Mouse (Mus musculus): Measurements from ENCODE around the gene Shisa5. TPM values are rescaled to one million over a fixed set of nuclear protein-coding genes. Genes with fewer than 3 reads are reported as not detected.

Shisa5 gene
- total and polyA plus RNA-seq, 3 experiments = 41.0 to 71.7 TPM; not detected in 1

GRCm38 (mm10) chr9:109105648-109106047, 67.3 kb downstream of the Shisa5 start:
- Histone ChIP-seq H3K36me3 (ENCODE audit: control insufficient read depth in 1 of 2, insufficient read depth in 2 of 2, low read length in 2 of 2) (no peaks in the 10 kb centered on the region), H3K9me3 (replicated peaks; ENCODE audit: insufficient read depth, low read length) (no peaks in the 10 kb centered on the region)

GRCm38 (mm10) chr9:109107341-109107740, 69.0 kb downstream of the Shisa5 start:
- TF ChIP-seq GABPA (IDR thresholded peaks at IDR 0.05; ENCODE audit: low read depth, low read length) (no peak), RCOR1 (IDR thresholded peaks at IDR 0.05; ENCODE audit: low read depth, low read length) (no peak), MAFK (IDR thresholded peaks at IDR 0.05; ENCODE audit: borderline replicate concordance, low read depth, low read length) (no peak), ELF1 (IDR thresholded peaks at IDR 0.05; ENCODE audit: low read depth, low read length) (no peak), SIN3A (IDR thresholded peaks at IDR 0.05; ENCODE audit: low read length) (no peak), ZNF384 (IDR thresholded peaks at IDR 0.05; ENCODE audit: low read depth, low read length) (no peak), NELFE (IDR thresholded peaks at IDR 0.05; ENCODE audit: low read depth, low read length) (no peak), NRF1 (IDR thresholded peaks at IDR 0.05; ENCODE audit: insufficient read depth, low read depth, low read length, poor library complexity, severe bottlenecking) (no peak), MAZ (IDR thresholded peaks at IDR 0.05; ENCODE audit: low read depth, low read length) (no peak)
- Histone ChIP-seq H3K9me3 (replicated peaks; ENCODE audit: insufficient read depth, low read length) (no peaks in the 10 kb centered on the region), H3K79me2 (ENCODE audit: control insufficient read depth, insufficient read depth, low read length, poor library complexity) (no peaks in the 10 kb centered on the region), H3K27me3 (ENCODE audit: control insufficient read depth in 1 of 2, insufficient read depth in 2 of 2, low read length in 2 of 2) (no peaks in the 10 kb centered on the region), H3K27ac (ENCODE audit: control insufficient read depth, low read depth, low read length) (no peak overlapping the region), H3K4me1 (ENCODE audit: control insufficient read depth in 1 of 2, insufficient read depth in 2 of 2, low read length in 2 of 2) (no peaks in the 10 kb centered on the region), H3K36me3 (ENCODE audit: control insufficient read depth in 1 of 2, insufficient read depth in 2 of 2, low read length in 2 of 2) (no peaks in the 10 kb centered on the region), H3K4me3 (ENCODE audit: control insufficient read depth in 1 of 2, insufficient read depth in 1 of 2, low read depth in 2 of 2, low read length in 2 of 2) (no peak overlapping the region), H3K9ac (ENCODE audit: control insufficient read depth, low read depth, low read length, poor library complexity, severe bottlenecking) (no peak overlapping the region)
- DNase-seq (ENCODE audit: low read depth, low spot score) = no peak

More at GRCm38 (mm10) chr9:109105648-109106047, 67.3 kb downstream of the Shisa5 start:
- Histone ChIP-seq H3K27me3 (ENCODE audit: control insufficient read depth in 1 of 2, insufficient read depth in 2 of 2, low read length in 2 of 2) (no peaks in the 10 kb centered on the region), H3K4me3 (ENCODE audit: control insufficient read depth in 1 of 2, insufficient read depth in 1 of 2, low read depth in 2 of 2, low read length in 2 of 2) (no peak overlapping the region), H3K79me2 (ENCODE audit: control insufficient read depth, insufficient read depth, low read length, poor library complexity) (no peaks in the 10 kb centered on the region), H3K9ac (ENCODE audit: control insufficient read depth, low read depth, low read length, poor library complexity, severe bottlenecking) (no peak overlapping the region), H3K4me1 (ENCODE audit: control insufficient read depth in 1 of 2, insufficient read depth in 2 of 2, low read length in 2 of 2) (no peaks in the 10 kb centered on the region), H3K27ac (ENCODE audit: control insufficient read depth, low read depth, low read length) (no peak overlapping the region)
- TF ChIP-seq POLR2AphosphoS2 (IDR thresholded peaks at IDR 0.05; ENCODE audit: low read length) (no peak), MAX (IDR thresholded peaks at IDR 0.05; ENCODE audit: low read length) (no peak), MYB (IDR thresholded peaks at IDR 0.05; ENCODE audit: low read depth, low read length) (no peak), RCOR1 (IDR thresholded peaks at IDR 0.05; ENCODE audit: low read depth, low read length) (no peak), GABPA (IDR thresholded peaks at IDR 0.05; ENCODE audit: low read depth, low read length) (no peak), JUND (IDR thresholded peaks at IDR 0.05; ENCODE audit: low read depth, low read length) (no peak), POLR2AphosphoS5 (IDR thresholded peaks at IDR 0.05; ENCODE audit: borderline replicate concordance, low read depth, low read length) (no peak), RAD21 (IDR thresholded peaks at IDR 0.05; ENCODE audit: low read depth, low read length) (no peak), SIN3A (IDR thresholded peaks at IDR 0.05; ENCODE audit: low read length) (no peak), NRF1 (IDR thresholded peaks at IDR 0.05; ENCODE audit: insufficient read depth, low read depth, low read length, poor library complexity, severe bottlenecking) (no peak), E2F4 (IDR thresholded peaks at IDR 0.05; ENCODE audit: borderline replicate concordance, low read depth, low read length) (no peak), USF2 (IDR thresholded peaks at IDR 0.05; ENCODE audit: borderline replicate concordance in 1 of 2, insufficient read depth in 1 of 2, low read depth in 1 of 2, low read length in 2 of 2) (no peak), CHD2 (IDR thresholded peaks at IDR 0.05; ENCODE audit: low read length) (no peak), ETS1 (IDR thresholded peaks at IDR 0.05; ENCODE audit: low read depth, low read length) (no peak), HCFC1 (IDR thresholded peaks at IDR 0.05; ENCODE audit: low read depth, low read length) (no peak)
- DNase-seq (ENCODE audit: low read depth, low spot score) = no peak

Other genes with a start within 250 kb of the Shisa5 start
- 3.9 and 6.6 TPM in 2 replicates for gene Nckipsd, start 230.2 kb upstream of the Shisa5 start, total RNA-seq (2012; rRNA removed)
- 10 to 100 TPM in 1 of 2 experiments, not detected in 1; 10.3 TPM for gene Nckipsd, start 230.2 kb upstream of the Shisa5 start, polyA plus RNA-seq (2012; ENCODE audit: insufficient read depth in 1 of 2, insufficient read length in 2 of 2, low read depth in 1 of 2, low replicate concordance in 2 of 2, missing spikeins in 1 of 2)
- 0.12 TPM in 1 of 2 replicates, not detected in the other for gene Celsr3, start 212.2 kb upstream of the Shisa5 start, total RNA-seq (2012; rRNA removed)
- gene Celsr3, start 212.2 kb upstream of the Shisa5 start, polyA plus RNA-seq (2012; ENCODE audit: insufficient read depth in 1 of 2, insufficient read length in 2 of 2, low read depth in 1 of 2, low replicate concordance in 2 of 2, missing spikeins in 1 of 2) = under 1 TPM in 1 of 2 experiments, not detected in 1; 0.03 TPM
- gene Slc26a6, start 185.3 kb upstream of the Shisa5 start, total RNA-seq (2012; rRNA removed) = 8.0 and 8.7 TPM in 2 replicates
- gene Slc26a6, start 185.3 kb upstream of the Shisa5 start, polyA plus RNA-seq (2012; ENCODE audit: insufficient read depth in 1 of 2, insufficient read length in 2 of 2, low read depth in 1 of 2, low replicate concordance in 2 of 2, missing spikeins in 1 of 2) = 10 to 100 TPM in 1 of 2 experiments, not detected in 1; 13.2 TPM
- gene Tmem89, start 123.9 kb upstream of the Shisa5 start, total RNA-seq (2012; rRNA removed) = not detected in 2 replicates
- gene Tmem89, start 123.9 kb upstream of the Shisa5 start, polyA plus RNA-seq (2012; ENCODE audit: insufficient read depth in 1 of 2, insufficient read length in 2 of 2, low read depth in 1 of 2, low replicate concordance in 2 of 2, missing spikeins in 1 of 2) = not detected
- gene Uqcrc1, start 101.9 kb upstream of the Shisa5 start, total RNA-seq (2012; rRNA removed) = 427 and 428 TPM in 2 replicates
- gene Uqcrc1, start 101.9 kb upstream of the Shisa5 start, polyA plus RNA-seq (2012; ENCODE audit: insufficient read depth in 1 of 2, insufficient read length in 2 of 2, low read depth in 1 of 2, low replicate concordance in 2 of 2, missing spikeins in 1 of 2) = 100 to 1,000 TPM in 1 of 2 experiments, not detected in 1; 494 TPM
- 0.78 and 1.2 TPM in 2 replicates for gene Col7a1, start 85.0 kb upstream of the Shisa5 start, total RNA-seq (2012; rRNA removed)
- 1 to 10 TPM in 1 of 2 experiments, not detected in 1; 2.6 TPM for gene Col7a1, start 85.0 kb upstream of the Shisa5 start, polyA plus RNA-seq (2012; ENCODE audit: insufficient read depth in 1 of 2, insufficient read length in 2 of 2, low read depth in 1 of 2, low replicate concordance in 2 of 2, missing spikeins in 1 of 2)
- 0.12 TPM in 1 of 2 replicates, not detected in the other for gene Ucn2, start 52.6 kb upstream of the Shisa5 start, total RNA-seq (2012; rRNA removed)
- under 1 TPM in 1 of 2 experiments, not detected in 1; 0.19 TPM for gene Ucn2, start 52.6 kb upstream of the Shisa5 start, polyA plus RNA-seq (2012; ENCODE audit: insufficient read depth in 1 of 2, insufficient read length in 2 of 2, low read depth in 1 of 2, low replicate concordance in 2 of 2, missing spikeins in 1 of 2)
- 3.2 and 5.1 TPM in 2 replicates for gene Pfkfb4, start 46.8 kb upstream of the Shisa5 start, total RNA-seq (2012; rRNA removed)
- 1 to 10 TPM in 1 of 2 experiments, not detected in 1; 6.4 TPM for gene Pfkfb4, start 46.8 kb upstream of the Shisa5 start, polyA plus RNA-seq (2012; ENCODE audit: insufficient read depth in 1 of 2, insufficient read length in 2 of 2, low read depth in 1 of 2, low replicate concordance in 2 of 2, missing spikeins in 1 of 2)
- 8.9 and 10.0 TPM in 2 replicates for gene Trex1, start 21.2 kb downstream of the Shisa5 start, total RNA-seq (2012; rRNA removed)
- gene Trex1, start 21.2 kb downstream of the Shisa5 start, polyA plus RNA-seq (2012; ENCODE audit: insufficient read depth in 1 of 2, insufficient read length in 2 of 2, low read depth in 1 of 2, low replicate concordance in 2 of 2, missing spikeins in 1 of 2) = 10 to 100 TPM in 1 of 2 experiments, not detected in 1; 17.0 TPM
- gene Atrip, start 35.6 kb downstream of the Shisa5 start, total RNA-seq (2012; rRNA removed) = 18.0 and 18.4 TPM in 2 replicates
- 10 to 100 TPM in 1 of 2 experiments, not detected in 1; 35.3 TPM for gene Atrip, start 35.6 kb downstream of the Shisa5 start, polyA plus RNA-seq (2012; ENCODE audit: insufficient read depth in 1 of 2, insufficient read length in 2 of 2, low read depth in 1 of 2, low replicate concordance in 2 of 2, missing spikeins in 1 of 2)
- 26.8 and 28.4 TPM in 2 replicates for gene Ccdc51, start 43.9 kb downstream of the Shisa5 start, total RNA-seq (2012; rRNA removed)
- 10 to 100 TPM in 1 of 2 experiments, not detected in 1; 15.1 TPM for gene Ccdc51, start 43.9 kb downstream of the Shisa5 start, polyA plus RNA-seq (2012; ENCODE audit: insufficient read depth in 1 of 2, insufficient read length in 2 of 2, low read depth in 1 of 2, low replicate concordance in 2 of 2, missing spikeins in 1 of 2)
- 346 and 400 TPM in 2 replicates for gene Tma7, start 44.0 kb downstream of the Shisa5 start, total RNA-seq (2012; rRNA removed)
- gene Tma7, start 44.0 kb downstream of the Shisa5 start, polyA plus RNA-seq (2012; ENCODE audit: insufficient read depth in 1 of 2, insufficient read length in 2 of 2, low read depth in 1 of 2, low replicate concordance in 2 of 2, missing spikeins in 1 of 2) = 100 to 1,000 TPM in 1 of 2 experiments, not detected in 1; 366 TPM
- not detected in 2 replicates for gene Plxnb1, start 56.8 kb downstream of the Shisa5 start, total RNA-seq (2012; rRNA removed)
- under 1 TPM in 1 of 2 experiments, not detected in 1; 0.07 TPM for gene Plxnb1, start 56.8 kb downstream of the Shisa5 start, polyA plus RNA-seq (2012; ENCODE audit: insufficient read depth in 1 of 2, insufficient read length in 2 of 2, low read depth in 1 of 2, low replicate concordance in 2 of 2, missing spikeins in 1 of 2)
- gene Fbxw21, start 123.5 kb downstream of the Shisa5 start, total RNA-seq (2012; rRNA removed) = not detected in 2 replicates
- not detected for gene Fbxw21, start 123.5 kb downstream of the Shisa5 start, polyA plus RNA-seq (2012; ENCODE audit: insufficient read depth in 1 of 2, insufficient read length in 2 of 2, low read depth in 1 of 2, low replicate concordance in 2 of 2, missing spikeins in 1 of 2)
- gene Fbxw13, start 157.4 kb downstream of the Shisa5 start, total RNA-seq (2012; rRNA removed) = not detected in 2 replicates
- not detected for gene Fbxw13, start 157.4 kb downstream of the Shisa5 start, polyA plus RNA-seq (2012; ENCODE audit: insufficient read depth in 1 of 2, insufficient read length in 2 of 2, low read depth in 1 of 2, low replicate concordance in 2 of 2, missing spikeins in 1 of 2)
- gene Fbxw20, start 196.2 kb downstream of the Shisa5 start, total RNA-seq (2012; rRNA removed) = not detected in 2 replicates
- gene Fbxw20, start 196.2 kb downstream of the Shisa5 start, polyA plus RNA-seq (2012; ENCODE audit: insufficient read depth in 1 of 2, insufficient read length in 2 of 2, low read depth in 1 of 2, low replicate concordance in 2 of 2, missing spikeins in 1 of 2) = not detected
- not detected in 2 replicates for gene Fbxw14, start 249.1 kb downstream of the Shisa5 start, total RNA-seq (2012; rRNA removed)
- not detected for gene Fbxw14, start 249.1 kb downstream of the Shisa5 start, polyA plus RNA-seq (2012; ENCODE audit: insufficient read depth in 1 of 2, insufficient read length in 2 of 2, low read depth in 1 of 2, low replicate concordance in 2 of 2, missing spikeins in 1 of 2)

Data from MEL (cell line).